Comparison of ENCODE assay signal across 9 mouse cellular contexts in genomic region chrX:102253892-102254291, GRCm38 (mm10). TPM values are rescaled to one million over a fixed set of nuclear protein-coding genes. Genes with fewer than 3 reads are reported as not detected.
DNase-seq lines count a peak whose midpoint lies in the region; ATAC-seq lines count a peak whose summit lies in the region.
"Had no signal": no experiment of that assay in that cellular context is flagged by ENCODE, and none has a peak within 500 bp of the region (broad histone marks: within the 10 kb centered on the region; RNA-seq: fewer than 3 reads in every experiment).

No protein-coding gene starts in this region.

- DNase-seq in heart, adult 11 months, result no peak
- DNase-seq in adrenal gland, postnatal 25 days, result peak; percentile 18
- DNase-seq in forebrain, embryonic 11.5 days (ENCODE audit: low spot score), result peak; percentile 55
- peak; percentile 10 for DNase-seq in layer of hippocampus, adult 9-10 months (ENCODE audit: low spot score)
- peak; percentile 91 for DNase-seq in midbrain, embryonic 11.5 days (ENCODE audit: low spot score, missing footprints)
- DNase-seq in yolk sac, embryonic 10.5 days (ENCODE audit: low spot score), result no peak
- DNase-seq in ovary, adult 18-20 months (ENCODE audit: low spot score), result no peak

- H3K27ac ChIP-seq in heart, embryonic 12.5 days (ENCODE audit: poor library complexity, severe bottlenecking), result no peak overlapping the region
- H3K27ac ChIP-seq in forebrain, embryonic 11.5 days (ENCODE audit: low read depth, low read length), result no peak overlapping the region
- no peak overlapping the region for H3K27ac ChIP-seq in midbrain, embryonic 11.5 days (ENCODE audit: low read depth, low read length)
- H3K27ac ChIP-seq: liver, embryonic 14.5 days had no signal

- peaks cover 51% of the 10 kb centered on the region for H3K27me3 ChIP-seq in heart, embryonic 12.5 days (replicated peaks)
- H3K27me3 ChIP-seq in forebrain, embryonic 11.5 days (ENCODE audit: control insufficient read depth, insufficient read depth, low read length), result peaks cover 26% of the 10 kb centered on the region
- H3K27me3 ChIP-seq in midbrain, embryonic 11.5 days (ENCODE audit: control insufficient read depth, insufficient read depth, low read length), result peaks cover 27% of the 10 kb centered on the region

- H3K4me1 ChIP-seq in heart, embryonic 12.5 days (replicated peaks), result 0 out of 2 replicates have a peak, but pooled peaks cover 5% of the 10 kb centered on the region
- no peaks in the 10 kb centered on the region for H3K4me1 ChIP-seq in forebrain, embryonic 11.5 days (replicated peaks; ENCODE audit: control insufficient read depth, insufficient read depth, low read length)
- no peaks in the 10 kb centered on the region for H3K4me1 ChIP-seq in midbrain, embryonic 11.5 days (ENCODE audit: control insufficient read depth, insufficient read depth, low read length)

- H3K9me3 ChIP-seq in heart, embryonic 12.5 days (replicated peaks), result no peaks in the 10 kb centered on the region
- no peaks in the 10 kb centered on the region for H3K9me3 ChIP-seq in forebrain, embryonic 11.5 days (ENCODE audit: control insufficient read depth, low read length)
- no peaks in the 10 kb centered on the region for H3K9me3 ChIP-seq in midbrain, embryonic 11.5 days (ENCODE audit: control insufficient read depth, low read length)

- 14% methylated on average over 7 of the region's 7 CpGs for WGBS in heart, embryonic 12.5 days
- WGBS in forebrain, embryonic 11.5 days, result 26% methylated on average over 7 of the region's 7 CpGs
- 14% methylated on average over 7 of the region's 7 CpGs for WGBS in midbrain, embryonic 11.5 days

- no peak for ATAC-seq in heart, embryonic 12.5 days (ENCODE audit: insufficient number of reproducible peaks, low FRiP score)
- ATAC-seq in forebrain, embryonic 11.5 days (replicated peaks; ENCODE audit: low FRiP score), result no peak
- ATAC-seq in midbrain, embryonic 11.5 days (ENCODE audit: low FRiP score), result no peak

- no peak overlapping the region for H3K9ac ChIP-seq in heart, embryonic 12.5 days
- no peak overlapping the region for H3K9ac ChIP-seq in forebrain, embryonic 11.5 days (ENCODE audit: low read length)
- no peak overlapping the region for H3K9ac ChIP-seq in midbrain, embryonic 11.5 days (ENCODE audit: low read length)
- H3K9ac ChIP-seq: liver, embryonic 14.5 days had no signal

- peak overlapping the region; percentile 14; the same call in 1 of the 2 replicates for H3K4me3 ChIP-seq in heart, embryonic 12.5 days
- H3K4me3 ChIP-seq in forebrain, embryonic 11.5 days (ENCODE audit: low read depth, low read length), result no peak overlapping the region
- H3K4me3 ChIP-seq in midbrain, embryonic 11.5 days (ENCODE audit: low read depth, low read length), result no peak overlapping the region

- no peaks in the 10 kb centered on the region for H3K36me3 ChIP-seq in heart, embryonic 12.5 days
- H3K36me3 ChIP-seq in forebrain, embryonic 11.5 days (ENCODE audit: control insufficient read depth, insufficient read depth, low read length), result no peaks in the 10 kb centered on the region
- no peaks in the 10 kb centered on the region for H3K36me3 ChIP-seq in midbrain, embryonic 11.5 days (ENCODE audit: control insufficient read depth, insufficient read depth, low read length)

- peak overlapping the region; percentile 78 for H3K4me2 ChIP-seq in heart, embryonic 12.5 days
- H3K4me2 ChIP-seq in forebrain, embryonic 11.5 days (ENCODE audit: low read depth, low read length, severe bottlenecking), result peak overlapping the region; percentile 26; the same call in 1 of the 2 replicates
- peak overlapping the region; percentile 25 for H3K4me2 ChIP-seq in midbrain, embryonic 11.5 days

RNA-seq across cellular contexts. Expression of gene Cited1, which starts 1.9 kb away (rescaled TPM):
- polyA plus RNA-seq in heart, embryonic 12.5 days (2016; fragmentation: Nextera tagmentation; extraction: Ambion mirVana), result 931 and 1,034 TPM in 2 replicates
- total RNA-seq in adrenal gland, postnatal 25 days (2021), result 0.73 and 1.9 TPM in 2 replicates
- polyA plus RNA-seq in forebrain, embryonic 11.5 days (2014; fragmentation: Nextera tagmentation; extraction: Ambion mirVana), result 12.5 and 14.4 TPM in 2 replicates
- 7.1 and 9.4 TPM in 2 replicates for polyA plus RNA-seq in midbrain, embryonic 11.5 days (2014; fragmentation: Nextera tagmentation; extraction: Ambion mirVana)

Comparison
In these comparisons a context has a peak if more than half of its experiments do, and no peak if none do; other contexts are left out.
1. H3K4me2 ChIP-seq: peak in every context shown above with its lines; median percentile 78 in heart, embryonic 12.5 days; 26 in forebrain, embryonic 11.5 days; 25 in midbrain, embryonic 11.5 days.
2. DNase-seq: peak in adrenal gland, postnatal 25 days (single experiment), forebrain, embryonic 11.5 days (single experiment), layer of hippocampus, adult 9-10 months (single experiment) and midbrain, embryonic 11.5 days (single experiment); none in heart, adult 11 months (single experiment), yolk sac, embryonic 10.5 days (single experiment) and ovary, adult 18-20 months (single experiment).
3. RNA of gene Cited1, which starts 1.9 kb away (polyA plus RNA-seq): 931 to 1,034 TPM in heart, embryonic 12.5 days; 12.5 to 14.4 TPM in forebrain, embryonic 11.5 days and 7.1 to 9.4 TPM in midbrain, embryonic 11.5 days; every median in the first group is over 10 times any median in the second.